Mouse (Mus musculus) frontal cortex, postnatal 14 days (tissue): ENCODE data around the gene Sec16a.

Experiments used
- DNase-seq, 2 experiments: peaks; one replicate each; pipeline ENCODE4 v3.0.0; 2022; ENCODE audit warnings: low spot score in 2 of 2

Sec16a gene

DNA sequence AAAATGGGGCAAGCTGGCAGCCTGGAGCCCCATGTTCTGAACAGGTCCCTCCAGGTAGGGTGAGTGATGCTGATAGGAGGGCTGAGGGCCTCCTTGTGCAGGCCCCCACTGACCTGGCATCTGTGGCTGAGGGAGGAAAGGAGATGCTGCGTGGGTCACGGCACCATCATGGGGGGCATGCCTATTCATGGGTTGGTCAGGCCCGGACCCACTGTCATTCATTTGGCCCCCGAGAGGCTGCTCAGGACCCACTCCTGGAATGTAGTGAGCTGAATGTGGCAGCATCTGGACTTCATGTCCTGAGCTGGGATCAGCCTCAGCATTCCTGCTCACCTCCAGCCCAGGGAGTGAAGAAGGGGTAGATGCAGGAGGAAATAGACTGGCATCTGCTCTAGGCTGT is 3.8 kb downstream of the Sec16a start:
- no peak for DNase-seq

DNA sequence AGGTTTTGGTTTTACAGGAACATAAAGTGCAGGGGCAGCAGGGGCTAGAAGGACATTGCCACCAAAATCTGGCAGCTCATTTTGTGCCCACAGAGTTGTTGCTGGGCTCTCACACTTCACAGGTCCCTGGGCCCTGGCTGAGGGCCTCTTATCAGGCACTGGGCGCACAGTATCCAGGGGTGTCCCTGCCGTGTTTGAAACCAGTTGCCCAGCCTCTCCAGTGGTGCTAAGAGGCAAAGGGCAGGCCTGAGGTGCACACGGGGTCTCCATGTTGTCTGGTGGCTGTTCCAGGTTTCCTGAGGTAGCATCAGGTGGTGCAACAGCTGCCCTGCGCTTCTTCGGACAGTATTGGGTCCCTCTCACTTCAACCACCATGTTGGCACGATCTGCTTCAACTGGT is 5.3 kb downstream of the Sec16a start:
- no peak for DNase-seq

DNA sequence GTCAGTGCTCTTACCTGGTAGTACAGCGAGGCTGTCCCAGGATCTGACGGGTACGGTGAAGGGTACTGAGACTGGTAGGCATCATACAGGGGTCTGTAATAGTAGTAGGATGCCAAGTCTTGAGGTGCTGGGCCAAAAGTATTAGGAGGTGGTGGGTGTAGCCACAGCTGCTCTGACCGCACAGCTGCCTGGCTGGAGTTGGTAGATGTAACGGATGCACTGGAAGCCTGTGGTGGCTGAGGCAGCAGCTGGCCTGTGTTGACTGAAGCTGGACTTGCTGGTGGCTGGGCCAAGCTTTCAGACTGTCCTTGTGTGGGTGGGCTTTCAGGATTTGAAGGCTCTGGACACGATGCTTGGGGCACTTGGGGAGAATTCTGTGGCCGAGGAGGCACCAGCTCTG is 6.6 kb downstream of the Sec16a start:
- no peak for DNase-seq

DNA sequence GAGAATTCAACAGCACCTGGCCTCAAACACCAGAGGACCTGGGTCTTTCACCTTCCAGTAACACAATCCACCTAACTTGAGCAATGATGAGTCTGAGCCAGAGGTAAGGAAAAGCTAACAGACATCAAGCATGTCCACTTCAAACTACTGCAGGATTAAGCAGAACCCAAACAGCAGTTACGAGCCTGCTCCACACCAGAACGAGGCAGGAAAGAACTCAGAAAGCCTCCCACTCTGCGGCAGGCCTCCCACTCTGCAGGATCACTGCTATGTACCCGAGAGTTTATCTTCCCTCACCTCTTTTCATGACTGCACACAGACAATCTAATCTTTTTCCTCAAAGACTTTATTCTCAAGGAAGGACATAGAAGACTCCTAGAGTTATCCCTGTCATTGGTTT is 7.8 kb downstream of the Sec16a start:
- no peak for DNase-seq

DNA sequence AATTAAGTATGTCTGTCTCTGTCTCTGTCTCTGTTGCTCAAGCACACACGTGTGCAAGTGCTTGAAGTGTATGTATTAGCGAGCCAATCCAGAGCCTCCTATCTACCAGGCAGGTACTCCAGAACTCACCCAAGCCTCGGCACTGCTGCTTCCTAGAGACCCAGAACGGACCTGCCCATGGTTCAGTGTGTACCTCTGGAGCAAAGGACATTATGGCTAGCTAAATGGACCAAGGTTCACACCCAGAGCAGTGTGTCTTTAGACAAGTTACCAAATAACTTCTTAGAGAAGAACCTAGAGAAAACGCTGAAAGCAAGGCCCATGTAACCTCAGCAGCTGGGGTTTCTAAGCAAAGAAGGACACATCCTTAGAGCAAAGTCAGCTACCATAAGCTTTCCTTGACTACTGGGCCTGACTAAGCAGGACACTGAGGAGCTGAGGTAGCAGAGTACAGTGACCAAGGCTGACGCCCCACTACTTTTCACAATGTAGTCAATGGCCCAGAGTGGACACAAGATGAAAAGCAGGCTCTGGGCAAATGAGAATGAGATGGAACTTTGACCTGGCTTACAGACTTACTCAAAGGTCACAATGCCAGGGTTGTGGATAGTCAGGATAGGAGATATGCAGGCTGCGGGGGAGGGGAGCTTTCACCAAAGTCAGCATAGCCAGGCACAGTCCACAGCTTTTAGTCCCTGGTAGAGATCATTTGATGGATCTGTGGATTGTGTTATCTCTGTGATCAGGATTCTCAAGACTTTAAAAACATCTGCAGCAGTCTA is 10.0 kb downstream of the Sec16a start:
- no peak for DNase-seq

DNA sequence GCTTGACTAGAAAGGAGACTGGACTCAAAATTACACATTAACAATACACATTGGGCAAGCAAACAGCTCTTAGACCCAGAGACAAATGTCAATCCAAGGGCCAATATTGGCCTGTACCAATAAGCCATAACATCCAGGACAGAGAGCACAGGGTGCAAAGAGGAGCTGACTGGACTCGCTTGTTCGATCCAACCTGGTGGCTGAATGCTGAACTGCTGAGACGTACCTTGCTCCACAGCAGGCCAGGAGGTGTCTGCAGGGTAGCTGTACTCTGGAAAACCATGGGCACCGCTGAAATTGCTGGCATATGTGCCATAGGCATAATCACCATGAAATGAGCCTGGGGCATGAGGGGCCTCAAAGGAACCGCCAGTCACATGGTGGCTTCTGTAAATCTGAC is 15.2 kb downstream of the Sec16a start:
- DNase-seq: no peak

DNA sequence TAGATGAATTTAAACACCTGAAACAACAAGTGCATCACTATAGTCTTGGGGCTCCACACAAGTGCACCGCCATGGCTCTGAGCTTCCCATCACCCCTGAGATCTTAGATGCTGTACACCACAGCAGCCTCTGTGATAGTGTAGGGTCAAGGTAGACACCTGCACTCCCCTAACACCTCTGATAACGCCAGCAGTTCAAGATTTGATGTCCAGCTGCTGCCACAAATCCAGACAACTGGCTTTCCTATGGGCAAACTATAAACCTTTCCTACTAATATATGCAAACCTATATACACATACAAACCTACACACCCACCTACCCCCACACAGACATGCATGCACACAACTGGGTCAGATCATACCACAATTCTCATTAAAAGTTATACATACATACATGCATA is 20.5 kb downstream of the Sec16a start:
- DNase-seq: no peak

DNA sequence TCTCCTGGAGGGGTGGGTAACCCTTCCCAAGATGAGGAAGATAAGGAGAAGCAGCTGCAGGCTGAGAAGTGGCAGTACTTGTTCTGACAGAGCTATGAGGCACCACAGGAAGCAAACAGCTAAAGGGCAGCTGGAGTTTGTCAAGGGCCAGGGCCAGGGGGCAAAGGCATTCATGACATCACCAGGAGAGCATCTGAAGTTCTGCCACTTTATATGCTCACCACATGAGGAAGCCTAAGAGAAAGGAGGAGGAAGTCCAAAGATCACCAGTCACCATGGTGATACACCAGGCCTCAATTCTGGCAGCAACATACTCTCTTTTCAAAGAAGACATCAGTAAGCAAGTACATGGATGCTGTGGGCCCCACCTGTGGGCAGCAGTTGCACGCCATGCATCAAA is 21.9 kb downstream of the Sec16a start:
- DNase-seq: no peak

DNA sequence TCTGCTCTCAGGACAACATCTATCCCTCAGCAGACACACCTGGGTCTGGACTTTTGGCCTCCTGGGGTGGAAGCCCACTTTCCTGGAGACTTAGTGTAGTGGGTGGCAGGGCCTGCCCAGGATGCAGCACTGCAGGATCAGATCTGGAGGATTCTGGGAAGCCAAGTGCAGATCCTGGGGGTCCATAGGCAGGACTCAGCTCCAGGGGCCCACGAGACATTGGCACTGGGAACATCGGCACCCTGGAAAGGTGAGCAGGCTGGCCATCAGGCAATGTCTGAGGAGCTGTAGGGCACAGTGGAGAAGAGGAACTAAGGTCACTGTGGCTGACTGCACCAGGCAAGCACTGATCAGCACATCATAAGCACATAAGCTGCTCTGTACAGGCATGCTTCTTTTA is 23.0 kb downstream of the Sec16a start:
- no peak for DNase-seq

DNA sequence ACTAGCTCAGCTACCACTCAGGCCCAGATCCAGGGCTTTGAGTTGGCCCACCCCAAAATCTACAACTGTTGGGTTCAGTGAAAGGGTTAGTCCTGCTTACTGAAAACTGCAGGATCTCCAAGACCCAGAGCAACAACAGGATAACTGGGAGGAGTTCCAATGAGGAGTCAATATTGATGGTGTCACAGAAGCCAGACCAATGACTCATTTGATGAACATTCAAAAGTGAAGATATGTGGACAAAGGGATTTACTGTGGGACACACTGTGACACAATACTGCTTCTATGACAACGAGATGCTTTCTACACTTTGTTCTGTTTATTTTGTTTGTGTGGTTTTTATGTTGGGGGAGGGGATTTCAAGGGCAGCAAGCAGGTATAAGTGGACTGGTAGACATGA is 26.9 kb downstream of the Sec16a start:
- no peak for DNase-seq

DNA sequence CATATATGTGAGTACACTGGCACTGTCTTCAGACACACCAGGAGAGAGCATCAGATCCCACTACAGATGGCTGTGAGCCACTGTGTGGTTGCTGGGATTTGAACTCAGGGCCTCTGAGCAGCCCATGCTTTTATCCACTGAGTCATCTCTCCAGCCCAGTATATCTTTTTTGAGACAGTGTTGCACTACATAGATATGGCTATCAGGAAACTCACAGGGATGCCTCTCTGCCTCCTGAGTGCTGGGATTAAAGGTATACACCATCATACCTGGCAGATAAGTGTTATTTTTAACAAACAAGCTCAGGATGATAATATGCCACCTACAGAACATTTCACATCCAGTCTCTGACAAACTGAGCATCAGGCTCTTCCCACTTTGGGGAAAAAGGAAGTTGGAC is 27.9 kb downstream of the Sec16a start:
- DNase-seq: no peak

DNA sequence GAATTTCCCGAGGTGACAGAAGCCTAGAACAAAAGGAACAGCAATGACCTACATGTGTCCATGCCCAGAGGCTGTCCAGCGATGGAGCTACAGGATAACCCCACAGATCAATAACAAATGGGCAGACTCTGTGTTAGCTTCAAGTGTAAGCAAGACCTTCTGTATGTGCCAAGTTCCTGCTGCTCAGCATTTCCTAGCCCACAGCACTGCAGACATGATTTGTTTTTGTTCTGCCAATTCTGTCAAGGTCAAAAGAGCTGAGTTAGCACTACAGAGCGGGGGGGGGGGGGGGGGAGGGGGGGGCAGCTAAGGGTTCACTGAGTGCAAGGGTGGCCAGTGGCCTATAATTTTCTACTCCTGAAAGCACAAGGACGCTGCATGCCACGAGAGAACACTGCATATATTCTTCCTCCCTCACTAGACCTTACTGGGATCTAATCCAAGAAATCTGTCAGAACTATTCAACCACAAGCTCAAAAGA is 34.0 kb downstream of the Sec16a start:
- no peak for DNase-seq

DNA sequence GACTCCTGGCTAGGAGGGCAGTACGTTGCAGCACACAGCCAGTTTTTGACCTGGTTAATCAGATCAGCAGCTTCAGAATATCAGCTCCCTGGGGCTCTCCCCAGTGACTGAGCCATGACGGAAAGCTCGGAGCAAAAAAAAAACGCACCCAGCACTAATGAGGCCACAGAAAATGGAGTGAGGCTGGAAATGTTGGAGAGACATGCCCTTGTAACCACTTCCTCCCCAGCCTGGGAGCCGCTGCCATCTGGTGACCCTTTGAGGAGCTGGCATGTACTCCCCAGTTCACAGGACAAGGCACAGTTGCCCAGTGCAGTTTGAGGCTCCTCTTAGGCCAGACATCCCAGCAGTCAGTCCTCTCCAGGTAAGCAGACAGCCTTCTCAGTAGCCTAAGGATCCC is 34.9 kb downstream of the Sec16a start:
- no peak for DNase-seq

DNA sequence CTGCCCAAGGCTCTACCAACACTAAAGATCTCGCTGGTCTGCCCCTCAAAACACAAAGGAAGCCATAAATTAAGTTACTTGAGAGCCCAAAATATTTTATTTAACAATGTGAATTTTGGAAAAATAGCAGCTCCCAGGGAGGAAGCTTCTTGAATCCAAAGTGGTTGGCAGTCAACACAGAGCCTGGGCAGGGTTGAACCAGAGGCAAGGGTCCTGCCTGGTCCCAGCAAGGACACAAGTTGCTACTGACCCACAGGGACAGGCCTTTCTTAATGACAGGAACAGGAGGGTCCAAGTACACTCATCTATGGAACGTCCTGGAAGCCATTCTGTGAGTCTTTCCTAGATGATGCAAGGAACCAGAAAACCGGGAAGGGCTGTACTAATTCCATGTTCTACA is 35.7 kb downstream of the Sec16a start:
- DNase-seq: no peak

DNA sequence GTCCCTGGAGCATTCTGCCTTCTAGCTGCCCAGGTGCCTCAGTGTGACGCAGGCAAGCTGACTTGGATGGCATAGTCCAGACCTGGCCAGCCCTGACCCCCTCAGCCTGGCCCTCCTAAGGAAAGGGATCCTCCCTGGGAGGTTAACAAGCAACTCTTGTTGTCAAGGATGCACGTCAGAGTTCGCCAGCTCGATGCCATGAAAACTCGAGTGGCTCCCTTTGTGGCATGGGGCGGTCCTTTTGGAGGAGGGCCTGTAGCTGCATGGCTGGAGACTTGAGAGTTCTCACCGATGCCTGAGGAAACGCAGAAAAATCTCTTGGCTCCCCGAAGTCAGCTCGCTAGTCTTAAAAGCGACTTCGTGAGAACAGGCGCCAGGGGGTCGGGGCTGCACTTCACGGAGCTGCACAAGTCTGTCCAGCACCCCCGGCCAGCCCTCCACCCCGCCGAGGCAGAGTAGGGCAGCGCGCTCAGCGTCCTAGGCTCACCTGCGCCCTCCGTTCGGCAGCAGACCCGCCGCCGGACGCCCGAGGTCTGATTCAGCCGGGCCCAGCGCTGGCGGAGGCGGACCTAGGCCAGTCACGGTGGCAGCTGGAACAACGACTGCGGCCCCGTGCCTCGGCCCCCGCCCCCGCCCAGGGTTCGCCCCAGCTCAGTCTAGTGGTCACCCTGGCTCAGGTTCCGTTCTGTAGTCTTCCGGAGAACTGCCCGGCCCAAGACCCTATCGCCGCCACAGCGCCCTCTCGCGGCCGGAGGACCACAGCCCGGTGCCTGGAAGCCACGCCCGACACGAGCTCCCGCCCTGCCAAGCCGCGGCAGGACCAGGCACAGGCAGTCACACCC is 36.3 kb downstream of the Sec16a start, which contains the start of gene Inpp5e:
TSS of gene Inpp5e (minus strand) at position 689 of the 842 bp plus-strand sequence.
- DNase-seq: peak; percentile 87 to 92

DNA sequence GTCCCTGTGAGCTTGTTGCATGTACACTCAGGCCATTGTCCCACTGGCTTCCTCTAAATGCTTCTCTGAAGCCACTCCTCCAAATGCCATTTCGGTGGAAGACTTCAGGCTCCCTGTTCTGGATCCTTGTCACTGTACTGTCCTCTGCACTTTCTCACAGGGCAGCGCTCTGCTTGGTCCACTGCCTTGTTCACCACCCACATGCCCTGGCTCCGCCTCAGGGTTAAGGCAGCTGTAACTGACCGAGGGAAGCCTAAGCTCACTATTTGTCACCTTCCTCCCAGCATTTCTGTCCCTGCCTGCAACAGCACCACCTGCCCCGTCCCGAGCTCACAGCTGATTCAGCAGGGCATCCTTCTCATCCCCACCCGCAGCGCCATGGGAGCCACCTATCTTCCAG is 41.7 kb downstream of the Sec16a start:
- no peak for DNase-seq

DNA sequence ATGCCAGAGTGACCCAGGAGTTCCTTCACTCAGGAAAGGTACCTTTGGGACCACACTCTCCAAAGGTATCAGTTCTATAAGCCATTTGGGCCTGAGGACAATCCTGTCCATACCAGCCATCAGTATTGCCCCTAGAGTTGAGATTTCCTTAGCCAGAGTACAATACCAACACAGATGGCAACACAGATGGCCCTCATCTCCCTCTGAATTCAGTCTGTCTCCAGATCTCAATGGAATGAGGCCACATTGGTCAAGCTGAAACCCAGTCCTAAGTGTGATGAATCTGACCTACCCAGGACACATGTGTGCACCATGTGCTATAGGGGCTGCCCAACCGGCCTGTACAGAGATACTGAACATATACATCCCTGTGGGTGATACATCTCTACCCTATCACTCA is 42.8 kb downstream of the Sec16a start:
- DNase-seq: no peak

DNA sequence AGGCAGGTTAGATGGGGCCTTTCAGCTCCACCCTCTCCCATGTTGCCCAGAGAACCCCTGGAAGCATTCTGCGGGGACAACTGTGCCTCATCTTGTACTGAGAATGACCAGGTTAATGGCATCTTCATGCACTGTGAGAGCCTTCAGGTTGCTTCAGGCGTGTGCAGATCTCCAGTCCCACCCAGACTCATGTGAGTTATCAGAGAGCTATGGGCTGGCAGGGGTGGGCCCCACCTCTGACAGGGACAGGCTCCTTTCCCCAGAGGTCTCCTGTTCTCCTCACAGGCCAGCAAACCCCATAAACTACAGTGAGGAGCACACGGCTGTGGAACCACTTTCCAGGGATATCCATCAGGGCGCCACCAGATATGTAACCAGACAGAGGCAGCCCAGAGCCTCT is 44.0 kb downstream of the Sec16a start:
- no peak for DNase-seq

DNA sequence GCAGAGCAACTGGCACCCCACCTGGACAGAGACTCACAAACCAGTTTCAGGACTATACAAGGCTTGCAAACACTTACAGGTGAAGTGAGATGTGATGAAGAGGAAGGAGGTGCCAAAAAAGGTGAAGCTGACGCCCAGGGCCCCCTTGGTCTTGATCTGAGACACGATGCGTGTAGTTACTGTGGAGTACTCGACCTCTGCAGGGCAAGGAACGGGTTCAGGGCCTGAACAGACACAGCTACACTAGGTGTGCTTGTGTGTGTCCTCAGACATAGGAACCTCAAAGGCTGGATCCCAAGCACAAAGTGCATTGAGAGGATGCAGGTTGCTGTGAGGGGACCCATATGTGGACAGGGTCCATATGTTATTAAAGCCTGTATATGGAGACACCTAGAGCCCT is 44.7 kb downstream of the Sec16a start:
- DNase-seq: no peak

DNA sequence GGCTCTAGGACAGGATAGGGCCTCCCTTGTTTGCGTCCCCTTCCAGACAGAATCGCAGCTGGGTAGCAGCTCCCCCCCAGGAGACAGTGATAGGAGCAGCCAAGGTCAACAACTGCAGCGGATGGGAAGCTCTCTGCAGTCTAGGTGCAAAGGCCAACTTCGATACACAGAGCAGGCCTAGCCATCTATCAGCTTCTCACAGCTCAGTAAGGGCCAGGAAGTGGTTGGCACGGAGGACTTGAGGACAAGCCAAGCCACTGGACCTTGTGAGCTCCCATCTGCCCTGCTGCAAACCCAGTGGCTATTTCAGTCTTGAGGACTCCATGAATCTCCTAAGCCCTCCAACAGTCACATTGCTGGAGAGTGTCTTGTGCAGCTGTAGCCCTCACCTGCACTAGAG is 45.4 kb downstream of the Sec16a start:
- no peak for DNase-seq

DNA sequence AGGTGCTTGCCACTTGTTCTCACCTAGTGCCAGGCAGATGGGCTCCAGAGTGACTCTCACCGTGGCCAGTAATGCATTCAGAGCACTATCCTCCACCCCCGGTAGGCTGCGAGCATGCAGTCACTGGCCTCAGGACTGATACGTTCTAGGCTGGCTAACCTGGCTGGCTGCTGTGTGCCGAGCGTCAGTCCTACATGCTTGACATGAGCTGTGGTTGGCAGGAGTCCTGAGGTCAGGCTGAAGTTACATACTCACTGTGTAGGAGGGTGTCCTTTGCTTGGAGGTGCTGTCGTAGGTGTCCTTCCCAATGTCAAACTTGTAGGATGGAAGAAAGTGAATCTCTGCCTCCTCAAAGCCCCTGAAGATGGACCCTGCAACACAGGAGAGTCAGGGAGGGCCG is 46.0 kb downstream of the Sec16a start:
- no peak for DNase-seq

DNA sequence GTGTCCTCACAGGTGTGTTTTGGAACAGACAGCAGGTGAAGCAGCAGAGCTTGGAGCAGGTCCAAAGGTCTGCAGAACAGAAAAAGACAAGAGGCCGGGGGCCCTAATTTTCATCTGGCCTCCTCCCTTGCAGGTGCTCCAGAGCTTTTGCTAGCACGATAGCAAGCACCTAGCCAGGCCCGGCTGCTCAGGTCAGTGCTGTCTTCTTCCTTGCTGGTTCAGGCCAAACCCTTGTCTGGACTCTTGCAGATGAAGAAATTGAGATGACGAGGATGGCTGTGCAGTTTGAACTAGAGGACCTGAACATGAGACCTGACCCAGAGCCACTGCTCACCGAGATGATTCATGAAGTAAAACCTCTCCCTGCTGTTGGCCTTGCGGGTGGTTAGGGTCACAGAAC is 53.4 kb downstream of the Sec16a start:
- no peak for DNase-seq

DNA sequence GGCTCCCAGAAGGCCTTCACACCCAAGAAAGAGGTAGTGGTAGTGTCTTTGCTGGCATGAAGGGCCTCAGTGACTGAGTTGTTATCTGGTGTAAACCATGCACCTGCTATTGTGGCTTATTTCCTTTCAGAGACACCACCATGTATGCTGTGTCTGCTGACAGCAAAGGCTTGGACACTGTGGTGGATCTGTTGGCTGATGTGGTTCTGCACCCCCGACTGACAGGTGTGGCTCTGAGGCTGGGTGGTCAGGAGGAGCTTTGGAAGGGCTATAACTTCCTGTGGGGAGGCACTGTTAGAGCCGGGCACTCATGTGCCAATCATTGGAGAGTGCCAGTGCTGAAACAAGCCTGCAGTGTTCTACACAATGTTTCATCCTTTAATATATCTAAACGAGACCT is 54.1 kb downstream of the Sec16a start:
- no peak for DNase-seq
